Mouse (Mus musculus) liver, embryonic 14.5 days (tissue): ENCODE results near the gene Depdc1b. TPM values are rescaled to one million over a fixed set of nuclear protein-coding genes. Genes with fewer than 3 reads are reported as not detected.
A peak's percentile ranks its signal among the peaks of the same experiment; 100 is the strongest.

Source experiments
- ATAC-seq: fragments of 200-750 bp; cut with Nextera tagmentation; 2 replicates; pipeline ENCODE4 v1.8.0; 2017; ENCODE audit warnings: moderate number of reproducible peaks, mild to moderate bottlenecking, moderate library complexity; ENCODE audit not compliant: insufficient read depth
- DNase-seq, 3 experiments: peaks; one replicate each; pipeline ENCODE4 v3.0.0-alpha.2; 2012 to 2013; ENCODE audit warnings: low read depth in 3 of 3, low spot score in 3 of 3
- H3K27ac ChIP-seq: fragments of 300-500 bp; sonication (generic); 2 replicates; pipeline ENCODE4 v1.5.1; 2014; ENCODE audit warnings: moderate library complexity, mild to moderate bottlenecking, control low read depth, inconsistent platforms
- H3K27me3 ChIP-seq: fragments of 300-500 bp; sonication (generic); 2 replicates; pipeline ENCODE4 v1.6.1; 2014; ENCODE audit warnings: mild to moderate bottlenecking, low read length, moderate library complexity; ENCODE audit not compliant: control insufficient read depth, insufficient read depth
- H3K36me3 ChIP-seq: fragments of 300-500 bp; sonication (generic); replicated peaks from 2 replicates; pipeline ENCODE4 v1.6.1; 2014; ENCODE audit warnings: low read depth; ENCODE audit not compliant: control insufficient read depth, insufficient read depth
- H3K4me1 ChIP-seq, 2 experiments: fragments of 200-500 bp in 1 of 2; fragments of 300-500 bp in 1 of 2; sonication (generic) in 1 of 2; replicated peaks; 2 replicates each; pipeline ENCODE4 v1.6.1; 2012 to 2014; ENCODE audit warnings: antibody characterized with exemption in 1 of 2, inconsistent platforms in 1 of 2, low read length in 1 of 2; ENCODE audit not compliant: control insufficient read depth in 2 of 2, insufficient read depth in 2 of 2
- H3K4me2 ChIP-seq: fragments of 300-500 bp; sonication (generic); 2 replicates; pipeline ENCODE4 v1.6.1; 2014; ENCODE audit warnings: low read depth, mild to moderate bottlenecking, control low read depth, moderate library complexity
- H3K4me3 ChIP-seq, 2 experiments: fragments of 200-500 bp in 1 of 2; fragments of 300-500 bp in 1 of 2; sonication (generic) in 1 of 2; 2 replicates each; pipeline ENCODE4 v1.5.1; 2012 to 2014; ENCODE audit warnings: low read depth in 2 of 2, low read length in 2 of 2, mild to moderate bottlenecking in 2 of 2, control low read depth in 1 of 2, inconsistent platforms in 1 of 2, moderate library complexity in 1 of 2; ENCODE audit not compliant: insufficient read depth in 1 of 2
- H3K9ac ChIP-seq: fragments of 300-500 bp; sonication (generic); replicated peaks from 2 replicates; pipeline ENCODE4 v1.6.1; 2014; ENCODE audit warnings: mild to moderate bottlenecking, control low read depth, moderate library complexity
- H3K9me3 ChIP-seq: fragments of 300-500 bp; sonication (generic); 2 replicates; pipeline ENCODE4 v1.6.1; 2016; ENCODE audit warnings: low read length, mixed read lengths; ENCODE audit not compliant: control insufficient read depth
- CTCF ChIP-seq: IDR thresholded peaks from 2 replicates; pipeline ENCODE4 v1.5.1; 2016; ENCODE audit warnings: antibody characterized with exemption, low read depth, control low read depth
- EP300 ChIP-seq: IDR thresholded peaks from 2 replicates; pipeline ENCODE4 v1.6.1; 2016; ENCODE audit warnings: antibody characterized with exemption, low read depth
- WGBS: fragments of 180-500 bp; shearing (Covaris S2); extraction: QIAGEN DNeasy Blood & Tissue Kit; methylation state at CpG from one replicate; pipeline ENCODE4 v1.1.7; 2014; ENCODE audit not compliant: insufficient replicate concordance; 5-methylcytosine and 5-hydroxymethylcytosine counted together
- polyA plus RNA-seq, 2 experiments: library from polyadenylated mRNA; depleted of rRNA in 1 of 2; stranded (reverse) in 1 of 2; unstranded in 1 of 2; fragments of >200 nt; fragmentation: Nextera tagmentation in 1 of 2; extraction: Ambion mirVana in 1 of 2; gene quantifications; 2 replicates each; pipeline versions ENCODE4 v1.2.1 to v1.2.3; 2012 to 2014

Gene Depdc1b
- polyA plus RNA-seq, 2 experiments: 9.5 to 11.0 TPM

DNA sequence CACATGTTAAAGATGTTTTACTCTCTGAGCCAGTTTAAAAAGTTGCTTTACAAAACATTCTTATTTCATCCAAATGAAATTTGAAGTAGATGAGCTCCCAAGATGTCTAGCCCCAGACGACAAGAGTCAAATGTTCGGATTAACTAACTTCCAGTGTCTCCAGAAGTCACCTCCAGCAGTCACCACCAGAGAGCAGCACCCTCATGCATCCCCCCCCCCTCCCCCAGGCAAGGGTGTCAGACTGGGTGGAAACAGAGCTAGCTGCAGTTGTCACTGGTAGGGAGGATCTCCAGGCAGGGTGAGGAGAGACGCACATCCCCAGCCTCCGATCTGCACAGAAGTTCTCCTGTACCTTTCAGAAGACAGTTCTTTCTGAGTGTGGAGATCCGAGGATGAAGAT, 37.6 kb downstream of the Depdc1b start:
- Histone ChIP-seq H3K36me3 (no peaks in the 10 kb centered on the region), H3K27me3 (no peaks in the 10 kb centered on the region), H3K4me1 (no peaks in the 10 kb centered on the region), H3K9me3 (no peaks in the 10 kb centered on the region), H3K4me2 (no peak overlapping the region), H3K4me3 (no peak overlapping the region), H3K9ac (no peak overlapping the region), H3K27ac (no peak overlapping the region)
- 80% methylated on average over 5 of the region's 5 CpGs for WGBS
- DNase-seq (no peak), ATAC-seq (no peak)
- TF ChIP-seq CTCF: peak; percentile 28
- no peak for TF ChIP-seq EP300

DNA sequence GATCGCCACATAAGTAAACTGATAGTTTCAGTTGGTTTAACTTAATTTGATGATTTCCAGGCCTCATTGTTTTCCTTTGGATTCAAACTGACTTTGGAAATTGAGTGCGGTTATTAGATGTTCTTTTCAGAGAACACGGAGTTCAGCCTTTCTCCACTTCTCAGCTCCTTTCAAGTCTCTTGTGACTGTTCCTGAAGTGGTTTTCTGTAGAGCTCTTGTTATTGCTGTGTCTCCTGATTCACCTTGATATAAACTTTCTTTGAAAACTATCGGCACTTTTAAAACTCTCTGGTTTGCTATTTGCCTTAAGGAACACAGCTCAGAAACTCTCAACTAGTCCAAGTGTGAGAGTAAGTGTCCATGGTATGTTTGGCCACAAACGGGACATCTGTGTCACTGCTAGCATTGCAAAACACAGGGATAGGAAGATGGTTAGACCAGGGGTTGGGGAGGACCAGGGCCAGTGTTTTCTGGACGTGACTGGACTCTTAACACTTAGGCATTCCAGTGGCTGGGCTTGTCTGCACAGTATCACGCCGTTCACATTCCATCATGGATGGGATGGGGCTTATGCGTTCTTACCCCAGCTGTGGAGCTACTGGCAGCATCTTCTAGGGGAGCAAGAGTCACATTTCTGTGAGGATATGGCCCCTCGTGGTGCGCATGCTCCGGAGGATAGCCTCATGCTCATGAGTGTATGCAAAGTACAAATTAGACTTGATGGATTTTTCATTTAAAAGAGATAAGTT, 38.8 kb downstream of the Depdc1b start:
- H3K4me2 ChIP-seq: no peak overlapping the region

DNA sequence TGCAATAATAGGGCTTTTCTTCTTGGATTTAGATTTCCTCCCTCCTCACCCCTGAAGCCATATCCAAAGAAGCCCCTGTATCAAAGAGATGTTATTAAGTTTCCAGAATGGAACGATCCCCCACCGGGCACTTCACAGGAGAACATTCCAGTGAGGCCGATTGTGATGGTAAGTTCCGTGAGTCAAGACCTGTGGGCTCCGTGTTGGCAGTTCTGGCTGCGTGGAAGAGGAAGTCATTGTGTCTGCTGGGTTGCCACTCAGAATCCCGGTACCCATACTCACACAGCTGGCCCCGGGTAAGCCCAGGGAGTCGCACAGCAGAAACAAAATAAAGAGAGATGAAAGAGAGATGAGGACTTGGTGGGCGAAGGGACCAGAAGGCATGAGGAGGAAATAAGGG, 41.2 kb downstream of the Depdc1b start:
- Histone ChIP-seq H3K9ac (no peak overlapping the region), H3K4me1 (no peaks in the 10 kb centered on the region), H3K4me3 (no peak overlapping the region), H3K9me3 (no peaks in the 10 kb centered on the region), H3K36me3 (no peaks in the 10 kb centered on the region), H3K27me3 (no peaks in the 10 kb centered on the region), H3K27ac (no peak overlapping the region), H3K4me2 (no peak overlapping the region)
- WGBS: 79% methylated on average over 10 of the region's 10 CpGs
- no peak for DNase-seq
- ATAC-seq: no peak
- TF ChIP-seq CTCF: no peak
- TF ChIP-seq EP300: no peak

More for the DNA sequence above, 38.8 kb downstream of the Depdc1b start:
- H3K4me3 ChIP-seq: no peak overlapping the region
- ATAC-seq (no peak), DNase-seq (no peak)
- H3K27me3 ChIP-seq: no peaks in the 10 kb centered on the region
- H3K9ac ChIP-seq: no peak overlapping the region
- H3K4me1 ChIP-seq: no peaks in the 10 kb centered on the region
- 86% methylated on average over 12 of the region's 12 CpGs for WGBS
- no peaks in the 10 kb centered on the region for H3K36me3 ChIP-seq
- no peaks in the 10 kb centered on the region for H3K9me3 ChIP-seq
- TF ChIP-seq CTCF (no peak), EP300 (no peak)
- H3K27ac ChIP-seq: no peak overlapping the region

DNA sequence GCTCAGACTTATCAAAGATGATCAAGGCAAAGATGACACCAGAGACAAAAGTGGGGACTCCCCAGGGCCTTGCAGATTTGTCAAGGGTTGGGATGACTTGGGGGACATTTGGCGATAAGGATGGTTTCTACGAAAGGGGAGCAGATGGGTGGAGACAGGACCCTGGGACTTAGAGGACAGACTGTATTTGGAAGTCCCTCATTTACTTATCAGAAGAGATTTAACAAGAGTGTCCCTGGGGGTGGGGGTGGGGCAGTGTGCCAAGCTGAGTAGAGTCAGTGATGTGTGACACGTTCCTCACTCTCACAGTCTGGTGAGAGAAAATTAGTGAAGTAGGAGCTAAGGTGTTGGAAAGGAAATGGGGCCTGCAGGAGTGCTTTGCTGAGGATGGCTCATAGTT, 42.1 kb downstream of the Depdc1b start:
- Histone ChIP-seq H3K4me1 (no peaks in the 10 kb centered on the region), H3K9ac (no peak overlapping the region), H3K27me3 (no peaks in the 10 kb centered on the region), H3K4me3 (no peak overlapping the region), H3K36me3 (no peaks in the 10 kb centered on the region), H3K27ac (no peak overlapping the region), H3K9me3 (no peaks in the 10 kb centered on the region), H3K4me2 (no peak overlapping the region)
- DNase-seq (no peak), ATAC-seq (no peak)
- no peak for TF ChIP-seq EP300
- no peak for TF ChIP-seq CTCF
- 63% methylated on average over 3 of the region's 3 CpGs for WGBS

DNA sequence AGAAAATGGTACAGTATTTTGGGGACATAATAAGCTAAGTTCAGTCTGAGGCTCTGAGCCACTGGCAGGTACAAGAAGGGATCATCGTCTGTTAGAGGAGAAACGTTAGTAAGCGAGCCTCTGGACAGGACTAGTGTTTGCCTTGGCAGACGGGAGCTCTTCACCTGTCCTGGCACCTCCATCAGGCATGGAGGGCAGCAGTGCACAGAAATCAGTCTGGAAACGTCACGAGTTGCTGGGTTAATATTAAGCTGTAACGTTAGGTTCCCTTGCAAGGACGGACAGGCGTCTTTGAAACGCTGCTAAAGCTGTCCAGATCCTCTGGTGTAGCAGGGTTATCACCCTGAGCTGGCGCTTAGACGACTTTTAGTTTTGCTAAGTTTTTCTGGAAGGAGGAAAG, 51.4 kb downstream of the Depdc1b start:
- Histone ChIP-seq H3K4me2 (no peak overlapping the region), H3K27me3 (no peaks in the 10 kb centered on the region), H3K4me1 (no peaks in the 10 kb centered on the region), H3K9me3 (no peaks in the 10 kb centered on the region), H3K27ac (no peak overlapping the region), H3K9ac (no peak overlapping the region), H3K4me3 (no peak overlapping the region), H3K36me3 (peaks cover 6% of the 10 kb centered on the region; the same call in 1 of the 2 replicates)
- no peak for TF ChIP-seq CTCF
- no peak for TF ChIP-seq EP300
- DNase-seq (no peak), ATAC-seq (no peak)
- 88% methylated on average over 12 of the region's 12 CpGs for WGBS
